Mouse (Mus musculus) liver, embryonic 14.5 days (tissue): ENCODE data around the gene E130114P18Rik.

Source experiments
- CTCF ChIP-seq: IDR thresholded peaks from 2 replicates; pipeline ENCODE4 v1.5.1; 2016; ENCODE audit warnings: antibody characterized with exemption, low read depth, control low read depth
- EP300 ChIP-seq: IDR thresholded peaks from 2 replicates; pipeline ENCODE4 v1.6.1; 2016; ENCODE audit warnings: antibody characterized with exemption, low read depth

DNA sequence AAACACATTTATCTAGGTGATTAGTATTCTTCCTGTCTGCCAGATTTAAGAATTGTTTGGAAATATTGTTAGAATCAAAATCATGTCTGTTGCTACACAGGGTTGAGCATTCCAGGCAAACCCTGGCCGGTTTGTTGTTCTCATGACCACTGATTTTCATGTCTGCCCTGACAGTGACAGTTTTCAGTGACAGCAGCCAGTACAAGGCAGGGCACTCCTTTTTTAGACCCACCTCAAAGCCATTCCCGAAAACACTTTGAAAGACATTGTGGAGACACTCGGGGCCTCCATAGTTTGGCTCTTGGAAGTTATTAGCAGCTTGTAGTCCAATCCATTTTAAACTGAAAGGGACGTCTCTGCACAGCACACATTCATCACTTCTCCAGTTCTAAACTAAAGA, 36.1 kb upstream of the E130114P18Rik start:
- no peak for TF ChIP-seq EP300
- no peak for TF ChIP-seq CTCF
